Mouse (Mus musculus): ENCODE data around the gene Herc1.

Herc1 gene

GRCm38 (mm10) chr9:66542785-66543184 is 192.5 kb downstream of the Herc1 start:
- DNase-seq: no peak

Measured in liver (tissue).